Mouse (Mus musculus) forebrain, embryonic 12.5 days (tissue): ENCODE data around the gene Lyg2. TPM values are rescaled to one million over a fixed set of nuclear protein-coding genes. Genes with fewer than 3 reads are reported as not detected.
A peak's percentile ranks its signal among the peaks of the same experiment; 100 is the strongest.

Experiments
- ATAC-seq: fragments of 200-750 bp; cut with Nextera tagmentation; 2 replicates; pipeline ENCODE4 v1.8.0; 2017; ENCODE audit warnings: moderate TSS enrichment; ENCODE audit not compliant: low FRiP score
- H3K27ac ChIP-seq: fragments of 300-500 bp; sonication (generic); 2 replicates; pipeline ENCODE4 v1.5.1; 2016; ENCODE audit warnings: mild to moderate bottlenecking
- H3K27me3 ChIP-seq: fragments of 300-500 bp; sonication (generic); 2 replicates; pipeline ENCODE4 v1.6.1; 2016; ENCODE audit warnings: mild to moderate bottlenecking
- H3K36me3 ChIP-seq: fragments of 300-500 bp; sonication (generic); replicated peaks from 2 replicates; pipeline ENCODE4 v1.6.1; 2016; ENCODE audit warnings: mild to moderate bottlenecking
- H3K4me1 ChIP-seq: fragments of 300-500 bp; sonication (generic); 2 replicates; pipeline ENCODE4 v1.6.1; 2016
- H3K4me2 ChIP-seq: fragments of 300-500 bp; sonication (generic); 2 replicates; pipeline ENCODE4 v1.6.1; 2016; ENCODE audit warnings: mild to moderate bottlenecking, moderate library complexity
- H3K4me3 ChIP-seq: fragments of 300-500 bp; sonication (generic); replicated peaks from 2 replicates; pipeline ENCODE4 v1.5.1; 2016; ENCODE audit warnings: mild to moderate bottlenecking
- H3K9ac ChIP-seq: fragments of 300-500 bp; sonication (generic); 2 replicates; pipeline ENCODE4 v1.6.1; 2016; ENCODE audit warnings: mild to moderate bottlenecking
- H3K9me3 ChIP-seq: fragments of 300-500 bp; sonication (generic); 2 replicates; pipeline ENCODE4 v1.6.1; 2016
- WGBS: fragments of 180-500 bp; shearing (Covaris S2); methylation state at CpG from one replicate; pipeline ENCODE4 v1.1.7; 2016; 5-methylcytosine and 5-hydroxymethylcytosine counted together
- polyA plus RNA-seq: library from polyadenylated mRNA; unstranded; fragments of >200 nt; fragmentation: Nextera tagmentation; extraction: Ambion mirVana; gene quantifications from 2 replicates; pipeline ENCODE4 v1.2.1, GENCODE M21; 2016

Gene Lyg2
- polyA plus RNA-seq = not detected in 2 replicates

GRCm38 (mm10) chr1:37916393-37916792 lies at the start of gene Lyg2:
Gene Lyg2 (minus strand): TSS chr1:37916493.
- 60% methylated on average over 5 of the region's 5 CpGs for WGBS
- Histone ChIP-seq H3K9ac (no peak within 1 kb of the TSS), H3K27me3 (no peaks in the 10 kb centered on the region), H3K27ac (no peak within 1 kb of the TSS), H3K9me3 (no peaks in the 10 kb centered on the region), H3K4me3 (no peak within 1 kb of the TSS), H3K4me1 (no peaks in the 10 kb centered on the region), H3K36me3 (no peaks in the 10 kb centered on the region), H3K4me2 (no peak within 1 kb of the TSS)
- no peak for ATAC-seq

GRCm38 (mm10) chr1:37965571-37965970 lies 49.3 kb upstream of the Lyg2 start:
- 68% methylated on average over 10 of the region's 10 CpGs for WGBS
- no peak overlapping the region for H3K27ac ChIP-seq
- H3K9ac ChIP-seq = no peak overlapping the region
- no peaks in the 10 kb centered on the region for H3K36me3 ChIP-seq
- no peaks in the 10 kb centered on the region for H3K4me1 ChIP-seq
- H3K9me3 ChIP-seq = no peaks in the 10 kb centered on the region
- no peak overlapping the region for H3K4me3 ChIP-seq
- no peak for ATAC-seq
- H3K27me3 ChIP-seq = no peaks in the 10 kb centered on the region
- H3K4me2 ChIP-seq = no peak overlapping the region

DNA sequence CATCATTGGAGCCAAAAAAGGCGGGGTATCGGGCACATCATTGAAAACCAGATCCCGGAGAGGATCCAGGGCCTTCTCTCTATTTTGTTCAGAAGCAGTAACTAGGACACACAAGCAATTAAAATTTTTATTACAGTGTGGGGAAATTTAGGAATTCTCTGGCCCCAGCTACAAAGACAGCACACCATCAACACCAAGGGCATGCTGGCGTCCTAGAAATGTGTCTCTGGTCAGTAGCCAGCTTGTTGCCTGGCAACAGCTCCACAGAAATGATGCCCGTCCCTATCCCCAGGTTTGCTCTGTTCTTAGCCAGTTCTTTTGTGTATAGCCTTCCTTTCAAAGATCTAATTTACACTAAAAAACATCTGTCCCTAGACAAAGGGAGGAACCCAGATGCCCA lies 43.2 kb upstream of the Lyg2 start:
- 62% methylated on average over 5 of the region's 5 CpGs for WGBS
- Histone ChIP-seq H3K4me3 (no peak overlapping the region), H3K27me3 (no peaks in the 10 kb centered on the region), H3K9me3 (no peaks in the 10 kb centered on the region), H3K36me3 (no peaks in the 10 kb centered on the region), H3K9ac (no peak overlapping the region), H3K4me1 (peaks cover 8% of the 10 kb centered on the region), H3K27ac (no peak overlapping the region), H3K4me2 (no peak overlapping the region)
- ATAC-seq = no peak

- WGBS = 84% methylated on average over 2 of the region's 2 CpGs
- ATAC-seq = no peak
Measured at GRCm38 (mm10) chr1:37958516-37958915, 42.2 kb upstream of the Lyg2 start.

GRCm38 (mm10) chr1:37957659-37958058 lies 41.4 kb upstream of the Lyg2 start, which contains the start of gene Lyg1:
Gene Lyg1 (minus strand): TSS chr1:37957759.
- H3K4me1 ChIP-seq = peaks cover 8% of the 10 kb centered on the region
- 82% methylated on average over 5 of the region's 5 CpGs for WGBS
- ATAC-seq = no peak

More at GRCm38 (mm10) chr1:37958516-37958915, 42.2 kb upstream of the Lyg2 start:
- H3K4me3 ChIP-seq = no peak overlapping the region
- H3K4me1 ChIP-seq = peaks cover 8% of the 10 kb centered on the region
- no peak overlapping the region for H3K9ac ChIP-seq
- no peak overlapping the region for H3K4me2 ChIP-seq
- H3K36me3 ChIP-seq = no peaks in the 10 kb centered on the region
- H3K27me3 ChIP-seq = no peaks in the 10 kb centered on the region
- H3K9me3 ChIP-seq = no peaks in the 10 kb centered on the region
- H3K27ac ChIP-seq = no peak overlapping the region

DNA sequence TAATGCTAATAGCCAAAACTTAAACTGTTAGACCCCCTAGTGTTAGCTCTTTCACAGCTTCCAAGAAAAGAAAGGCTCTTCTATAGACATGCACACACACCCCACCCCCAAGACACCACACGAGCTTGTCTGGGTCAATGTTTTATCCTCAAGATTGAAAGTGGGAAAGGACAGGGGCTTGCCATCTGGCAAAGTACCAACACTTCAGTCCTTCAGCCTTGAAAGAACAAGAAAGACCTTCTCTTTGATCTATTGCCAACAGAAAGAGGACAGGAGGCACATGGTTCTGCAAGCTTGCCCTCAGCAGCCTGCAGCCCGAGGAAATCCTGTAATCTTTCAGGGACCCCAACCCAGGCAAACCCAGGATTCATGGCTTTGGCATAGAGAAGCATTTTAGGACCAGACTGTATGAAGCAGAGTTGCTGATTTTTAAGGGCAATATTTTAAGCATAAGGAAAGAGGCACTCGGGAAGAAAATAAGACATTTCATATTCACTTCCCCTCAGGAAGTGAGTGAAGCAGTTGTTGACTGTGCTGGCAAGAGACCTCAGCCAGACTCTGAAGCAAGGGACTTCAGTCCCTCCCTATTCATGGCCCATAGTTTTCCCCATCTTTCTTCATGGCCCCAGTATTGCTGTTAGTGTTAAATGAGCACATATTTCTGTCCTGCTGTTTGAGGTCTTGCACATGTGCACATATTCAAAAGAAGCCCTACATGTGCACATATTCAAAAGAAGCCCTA lies 40.6 kb upstream of the Lyg2 start:
- H3K4me2 ChIP-seq = no peak overlapping the region
- no peaks in the 10 kb centered on the region for H3K27me3 ChIP-seq
- H3K9ac ChIP-seq = no peak overlapping the region
- H3K36me3 ChIP-seq = no peaks in the 10 kb centered on the region
- peaks cover 8% of the 10 kb centered on the region for H3K4me1 ChIP-seq
- H3K27ac ChIP-seq = peak overlapping the region; percentile 48; the same call in 1 of the 2 replicates
- no peak overlapping the region for H3K4me3 ChIP-seq
- no peak for ATAC-seq
- no peaks in the 10 kb centered on the region for H3K9me3 ChIP-seq
- 43% methylated on average over 3 of the region's 3 CpGs for WGBS

More at GRCm38 (mm10) chr1:37957659-37958058, 41.4 kb upstream of the Lyg2 start, which contains the start of gene Lyg1:
- H3K9me3 ChIP-seq = no peaks in the 10 kb centered on the region
- no peak within 1 kb of the TSS for H3K4me3 ChIP-seq
- no peak within 1 kb of the TSS for H3K4me2 ChIP-seq
- peak within 1 kb of the TSS; percentile 48; the same call in 1 of the 2 replicates for H3K27ac ChIP-seq
- no peaks in the 10 kb centered on the region for H3K27me3 ChIP-seq
- no peaks in the 10 kb centered on the region for H3K36me3 ChIP-seq
- H3K9ac ChIP-seq = no peak within 1 kb of the TSS

DNA sequence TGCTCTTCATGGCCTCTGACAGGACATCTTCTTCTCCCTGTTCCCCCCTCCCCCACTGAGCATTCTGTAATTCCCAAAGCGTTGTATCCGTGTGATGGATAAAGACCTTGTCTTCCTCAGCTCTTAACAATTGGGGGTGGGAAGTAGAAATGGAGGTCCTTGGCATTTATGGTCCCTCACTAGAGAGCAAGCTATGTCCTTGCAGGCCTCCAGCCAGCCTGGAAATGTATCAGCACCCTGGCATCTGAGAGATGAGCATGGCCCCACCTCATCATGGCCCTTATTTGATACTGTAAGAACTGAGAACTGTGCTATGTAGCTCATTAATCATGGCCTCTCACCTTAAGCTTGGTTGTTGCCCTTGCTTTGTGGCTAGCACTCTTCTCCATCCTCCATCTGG lies 39.0 kb upstream of the Lyg2 start:
- Histone ChIP-seq H3K36me3 (no peaks in the 10 kb centered on the region), H3K9ac (no peak overlapping the region), H3K27me3 (no peaks in the 10 kb centered on the region), H3K4me3 (no peak overlapping the region), H3K9me3 (no peaks in the 10 kb centered on the region), H3K4me2 (no peak overlapping the region), H3K4me1 (peaks cover 8% of the 10 kb centered on the region), H3K27ac (no peak overlapping the region)
- 85% methylated on average over 2 of the region's 2 CpGs for WGBS
- no peak for ATAC-seq

GRCm38 (mm10) chr1:37954786-37955185 lies 38.5 kb upstream of the Lyg2 start:
- no peak for ATAC-seq
- H3K27me3 ChIP-seq = no peaks in the 10 kb centered on the region
- WGBS = 85% methylated on average over 7 of the region's 7 CpGs

GRCm38 (mm10) chr1:37948906-37949305 lies 32.6 kb upstream of the Lyg2 start:
- Histone ChIP-seq H3K27me3 (no peaks in the 10 kb centered on the region), H3K9me3 (no peaks in the 10 kb centered on the region), H3K27ac (no peak overlapping the region), H3K4me2 (no peak overlapping the region), H3K9ac (no peak overlapping the region), H3K4me3 (no peak overlapping the region), H3K4me1 (no peaks in the 10 kb centered on the region), H3K36me3 (no peaks in the 10 kb centered on the region)
- no peak for ATAC-seq
- 73% methylated on average over 2 of the region's 2 CpGs for WGBS

More at GRCm38 (mm10) chr1:37954786-37955185, 38.5 kb upstream of the Lyg2 start:
- no peak overlapping the region for H3K4me3 ChIP-seq
- H3K4me2 ChIP-seq = no peak overlapping the region
- H3K36me3 ChIP-seq = no peaks in the 10 kb centered on the region
- H3K27ac ChIP-seq = no peak overlapping the region
- peaks cover 7% of the 10 kb centered on the region for H3K4me1 ChIP-seq
- H3K9ac ChIP-seq = no peak overlapping the region
- no peaks in the 10 kb centered on the region for H3K9me3 ChIP-seq

- Histone ChIP-seq H3K9me3 (no peaks in the 10 kb centered on the region), H3K4me3 (no peak overlapping the region), H3K27me3 (no peaks in the 10 kb centered on the region), H3K4me2 (no peak overlapping the region), H3K9ac (no peak overlapping the region), H3K4me1 (no peaks in the 10 kb centered on the region), H3K36me3 (no peaks in the 10 kb centered on the region), H3K27ac (no peak overlapping the region)
- WGBS = 24% methylated on average over 3 of the region's 3 CpGs
- ATAC-seq = no peak
Measured at GRCm38 (mm10) chr1:37931806-37932205, 15.5 kb upstream of the Lyg2 start.

- Histone ChIP-seq H3K9me3 (no peaks in the 10 kb centered on the region), H3K36me3 (no peaks in the 10 kb centered on the region), H3K4me3 (no peak overlapping the region), H3K4me1 (peaks cover 2% of the 10 kb centered on the region; the same call in 1 of the 2 replicates), H3K9ac (no peak overlapping the region), H3K4me2 (no peak overlapping the region), H3K27me3 (no peaks in the 10 kb centered on the region), H3K27ac (no peak overlapping the region)
- 79% methylated on average over 8 of the region's 8 CpGs for WGBS
- ATAC-seq = no peak
Measured at GRCm38 (mm10) chr1:37925971-37926370, 9.7 kb upstream of the Lyg2 start.

GRCm38 (mm10) chr1:37922536-37922935 lies 6.2 kb upstream of the Lyg2 start:
- no peak for ATAC-seq
- Histone ChIP-seq H3K36me3 (no peaks in the 10 kb centered on the region), H3K27ac (no peak overlapping the region), H3K9me3 (no peaks in the 10 kb centered on the region), H3K4me2 (no peak overlapping the region), H3K9ac (no peak overlapping the region), H3K27me3 (no peaks in the 10 kb centered on the region), H3K4me1 (peaks cover 2% of the 10 kb centered on the region; the same call in 1 of the 2 replicates), H3K4me3 (no peak overlapping the region)
- 63% methylated on average over 8 of the region's 8 CpGs for WGBS

DNA sequence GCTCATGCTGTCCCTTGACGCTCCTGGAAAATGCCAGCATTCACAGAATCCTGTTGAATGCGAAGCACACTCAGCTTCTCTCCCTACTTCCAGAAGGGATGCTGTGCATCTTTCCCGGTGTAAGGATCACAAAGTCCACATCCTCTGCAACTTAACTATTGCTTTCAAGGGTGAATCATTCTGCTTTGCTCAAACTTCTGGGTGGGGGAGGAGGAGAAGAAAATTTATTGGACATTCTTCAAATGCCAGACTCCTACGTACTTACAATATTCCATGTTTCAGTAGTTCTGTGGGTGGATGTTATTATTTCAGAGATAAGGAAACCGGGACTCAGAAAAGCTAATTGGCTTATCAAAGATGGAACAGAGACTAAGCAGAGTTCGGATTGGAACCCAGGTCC lies 1.8 kb upstream of the Lyg2 start:
- WGBS = 82% methylated on average over 6 of the region's 6 CpGs
- no peak overlapping the region for H3K4me2 ChIP-seq

More for the DNA sequence above, 1.8 kb upstream of the Lyg2 start:
- H3K4me3 ChIP-seq = no peak overlapping the region
- no peaks in the 10 kb centered on the region for H3K27me3 ChIP-seq
- no peak overlapping the region for H3K27ac ChIP-seq
- no peak overlapping the region for H3K9ac ChIP-seq
- no peaks in the 10 kb centered on the region for H3K9me3 ChIP-seq
- no peaks in the 10 kb centered on the region for H3K36me3 ChIP-seq
- H3K4me1 ChIP-seq = peaks cover 2% of the 10 kb centered on the region; the same call in 1 of the 2 replicates
- ATAC-seq = no peak
